Mouse (Mus musculus) urinary bladder, postnatal 36 days (tissue): ENCODE measurements around the gene Acox2.
"Not testable (repeated sequence)": the region's sequence is repeated elsewhere in the genome, so short reads cannot be mapped to it uniquely, and the experiment has no call there.

Experiments
- DNase-seq, 2 experiments: peaks; one replicate each; pipeline ENCODE4 v3.0.0; 2022; ENCODE audit warnings: low spot score in 2 of 2, mixed read lengths in 1 of 2

Gene Acox2

DNA sequence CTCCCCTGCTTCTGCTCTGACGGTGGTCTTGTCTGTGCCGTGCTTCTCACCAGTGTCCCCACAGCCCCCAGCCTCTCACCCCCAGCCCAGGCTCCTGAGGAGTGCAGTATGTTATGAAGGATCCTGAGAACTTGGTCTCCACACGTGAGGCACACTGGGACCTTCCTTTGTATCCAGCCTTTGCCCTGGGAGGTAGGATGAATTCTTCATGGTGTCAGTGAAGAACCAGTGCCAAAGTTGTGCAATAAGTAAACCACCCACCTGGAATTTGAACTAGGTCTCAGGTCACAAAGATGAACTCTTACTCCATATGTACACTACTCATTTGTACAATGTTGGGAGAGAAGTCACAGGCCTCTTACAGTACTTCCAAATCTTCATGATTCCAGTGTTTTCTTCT is at the start of gene Acox2:
Gene Acox2 (minus strand): TSS at position 188 of the 400 bp plus-strand sequence.
- no peak for DNase-seq

- no peak for DNase-seq
Observed at GRCm38 (mm10) chr14:8308650-8309049, 49.5 kb upstream of the Acox2 start.

- DNase-seq = no peak
Observed at GRCm38 (mm10) chr14:8306884-8307283, 47.7 kb upstream of the Acox2 start.

DNA sequence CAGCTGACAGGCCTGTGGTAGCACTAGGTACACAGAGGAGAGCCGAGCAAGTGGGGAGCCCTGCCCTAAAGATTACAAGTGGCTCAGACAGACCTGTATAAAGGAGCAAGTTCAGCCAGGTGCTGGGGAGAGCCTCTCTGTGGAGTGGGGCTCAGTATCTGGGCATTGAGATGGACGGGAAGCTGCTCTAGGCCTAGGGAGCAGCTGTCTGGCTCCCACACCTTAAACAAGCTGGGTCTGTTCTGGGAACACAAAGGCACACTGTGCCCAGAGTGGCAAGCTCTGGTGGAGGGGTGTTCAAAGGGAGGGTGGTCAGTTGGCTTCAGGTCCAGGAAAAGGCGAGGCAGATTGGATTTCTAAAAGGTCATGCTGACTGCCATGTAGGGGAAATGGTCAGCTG is 45.9 kb upstream of the Acox2 start:
- DNase-seq = no peak

DNA sequence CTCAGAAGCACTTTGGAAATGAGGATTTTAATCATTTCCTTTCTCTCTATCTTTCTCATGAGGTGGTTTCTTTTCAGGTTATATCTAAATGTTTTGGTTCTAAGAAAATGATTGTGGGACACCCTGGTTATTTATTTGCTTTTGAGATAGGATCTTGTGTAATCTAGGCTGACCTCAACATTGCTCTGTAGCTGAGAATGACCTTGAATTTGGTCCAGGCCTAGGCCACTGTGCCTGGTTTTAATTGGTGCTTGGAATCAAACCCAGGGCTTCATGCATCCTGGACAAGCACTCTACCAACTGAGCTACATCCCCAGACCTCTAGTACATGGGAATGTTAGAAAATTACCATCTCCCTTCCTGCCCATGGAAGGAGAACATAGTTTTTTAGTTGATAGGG is 44.9 kb upstream of the Acox2 start:
- DNase-seq = no peak

DNA sequence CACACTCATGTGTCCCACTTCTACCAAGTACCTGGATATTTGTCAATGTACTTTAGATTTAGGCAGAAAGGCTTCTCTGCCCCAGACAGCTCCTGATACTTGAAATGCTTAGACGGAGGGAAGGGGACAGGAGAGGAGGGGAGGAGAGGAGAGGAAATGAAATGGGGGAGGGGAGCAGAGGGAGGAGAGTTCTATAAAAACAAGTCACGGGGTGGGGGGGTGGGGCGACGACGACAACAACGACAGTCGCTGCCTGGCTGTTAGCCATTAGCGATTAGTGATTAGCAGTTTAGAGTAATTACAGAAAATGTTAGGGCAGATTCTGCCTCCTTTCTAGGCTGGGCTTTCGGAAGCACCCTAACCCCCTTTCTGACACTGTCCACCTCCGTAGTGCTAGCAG is 43.5 kb upstream of the Acox2 start:
- DNase-seq = no peak

GRCm38 (mm10) chr14:8300281-8300680 is 41.1 kb upstream of the Acox2 start:
- DNase-seq = peak in 1 of 2 experiments; percentile 31

- peak in 1 of 2 experiments; percentile 28 for DNase-seq
Observed at GRCm38 (mm10) chr14:8297889-8298293, 38.7 kb upstream of the Acox2 start.

DNA sequence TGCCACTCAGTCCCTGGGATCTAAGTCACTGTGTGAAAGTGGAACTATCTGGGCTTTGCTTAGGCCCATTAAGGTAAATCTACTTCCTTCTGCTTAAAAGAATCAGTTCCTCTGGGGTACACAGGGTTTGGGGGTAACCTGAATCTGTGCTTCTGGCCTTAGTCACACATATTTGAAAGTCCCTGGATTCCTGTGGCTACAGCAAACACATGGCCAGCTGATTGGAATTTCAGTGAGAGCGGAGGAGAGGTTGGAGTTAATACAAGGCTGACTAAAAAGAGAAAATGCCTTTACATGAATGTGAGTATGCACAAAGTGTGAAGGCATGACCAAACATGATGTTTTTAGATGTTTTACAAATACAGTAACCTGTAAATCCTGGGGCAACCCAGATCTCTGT is 35.1 kb upstream of the Acox2 start:
- DNase-seq = no peak

- DNase-seq = not testable (repeated sequence)
Observed at GRCm38 (mm10) chr14:8286595-8286994, 27.4 kb upstream of the Acox2 start.

DNA sequence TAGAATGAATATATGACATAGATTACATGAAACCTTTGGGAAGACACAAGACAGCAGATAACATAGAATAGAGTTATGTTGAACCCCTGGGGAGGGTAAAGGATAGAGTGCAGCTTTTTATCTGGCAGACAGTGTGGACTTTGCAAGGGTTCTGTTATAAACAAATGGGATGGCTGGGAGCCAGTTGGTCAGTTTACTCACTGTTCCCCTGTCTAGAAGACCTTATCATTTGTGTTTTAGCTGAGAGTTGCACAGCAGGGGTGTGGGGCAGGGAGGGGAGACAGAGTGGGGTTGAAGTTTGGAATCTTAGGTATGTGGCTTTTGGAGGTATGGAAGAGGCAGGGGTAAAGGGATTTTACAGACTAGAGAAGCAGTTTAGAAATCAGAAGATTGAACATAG is 24.6 kb upstream of the Acox2 start:
- no peak for DNase-seq

DNA sequence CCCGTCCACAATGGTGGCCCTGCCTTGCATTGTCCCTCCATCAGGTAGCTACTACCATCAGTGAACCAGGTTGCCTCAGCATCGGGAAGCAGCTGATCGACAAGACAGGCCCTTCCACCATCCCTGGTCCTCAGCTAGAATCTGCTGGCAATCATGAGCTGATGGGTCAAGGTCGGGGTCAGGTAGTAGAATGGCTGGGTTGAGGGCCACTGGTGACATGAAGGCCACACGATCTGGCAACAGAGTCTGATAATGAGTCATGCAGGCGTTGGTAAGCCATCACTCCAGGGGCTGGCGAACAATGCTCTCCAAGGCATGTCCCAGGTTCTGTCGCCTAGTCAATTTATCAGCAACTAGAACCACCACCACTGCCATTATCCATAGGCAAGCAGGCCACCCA is 12.1 kb upstream of the Acox2 start:
- not testable (repeated sequence) for DNase-seq

- no peak for DNase-seq
Observed at GRCm38 (mm10) chr14:8264378-8264777, 5.2 kb upstream of the Acox2 start.

- no peak for DNase-seq
Observed at GRCm38 (mm10) chr14:8262242-8262641, 3.1 kb upstream of the Acox2 start.

- DNase-seq = no peak
Observed at GRCm38 (mm10) chr14:8260214-8260613, 1.1 kb upstream of the Acox2 start.

- DNase-seq = peak in 1 of 2 experiments; percentile 42
Observed at GRCm38 (mm10) chr14:8258752-8259151, 401 bp downstream of the Acox2 start.

GRCm38 (mm10) chr14:8258335-8258627 is 872 bp downstream of the Acox2 start:
- peak in 1 of 2 experiments; percentile 31 for DNase-seq

DNA sequence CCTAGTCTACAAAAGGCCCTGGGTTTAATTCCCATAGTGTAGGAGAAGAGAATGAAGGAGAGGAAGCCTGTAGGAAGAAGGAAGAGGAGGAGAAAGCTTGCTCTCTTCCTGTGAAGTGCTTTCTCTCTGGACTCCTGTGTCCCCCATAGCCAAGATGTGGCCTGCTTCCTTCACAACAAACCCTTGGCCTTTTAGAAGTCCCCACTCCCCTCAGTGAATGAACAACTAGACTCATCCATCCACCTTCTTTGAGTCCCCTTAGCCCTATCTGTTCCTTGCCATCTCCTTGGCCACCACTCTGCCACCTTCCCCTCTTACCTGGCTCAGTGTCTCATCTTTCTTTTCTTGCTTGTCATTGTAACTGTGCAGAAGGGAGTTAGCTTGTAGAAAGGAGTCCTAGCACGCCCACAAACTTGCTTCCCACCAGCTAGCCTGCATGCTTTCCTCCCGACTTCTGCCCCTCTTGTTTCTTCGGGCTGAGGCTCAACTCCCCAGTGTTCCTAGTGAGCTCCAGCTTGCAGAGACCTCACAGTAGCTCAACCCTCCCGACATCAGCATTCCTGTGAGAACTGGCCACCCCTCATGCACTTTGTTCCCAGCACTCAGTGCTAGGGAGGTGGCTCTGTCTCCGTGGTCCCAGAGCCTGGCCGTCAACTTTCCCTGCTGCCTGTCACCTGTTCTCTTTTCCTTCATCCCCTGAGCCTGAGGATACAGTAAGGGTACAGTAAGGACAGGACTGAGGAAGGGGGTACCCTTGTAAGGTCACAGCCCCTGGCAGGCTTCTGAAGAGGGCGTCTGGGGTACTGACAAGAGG is 1.4 kb downstream of the Acox2 start:
- no peak for DNase-seq

DNA sequence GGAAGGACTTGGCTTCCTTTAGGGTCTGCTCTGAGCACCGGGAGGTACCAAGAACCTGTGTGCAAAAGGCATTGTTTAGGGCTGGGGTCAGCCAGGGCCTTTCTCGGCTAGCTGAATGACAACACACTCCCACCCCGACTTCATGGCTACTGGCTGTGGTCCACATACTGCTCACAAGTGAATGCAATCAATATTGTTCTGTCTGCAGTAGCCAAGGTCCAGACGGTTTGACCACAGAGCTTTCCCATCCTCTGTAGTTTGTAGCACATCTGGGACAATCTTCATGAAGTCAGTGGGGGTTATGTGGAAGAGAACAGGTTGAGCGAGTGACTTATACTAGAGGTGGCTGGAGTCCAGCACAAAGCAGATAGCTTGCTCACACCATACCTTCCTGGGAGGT is 2.3 kb downstream of the Acox2 start:
- DNase-seq = no peak

GRCm38 (mm10) chr14:8256072-8256471 is 3.1 kb downstream of the Acox2 start:
- DNase-seq = no peak

DNA sequence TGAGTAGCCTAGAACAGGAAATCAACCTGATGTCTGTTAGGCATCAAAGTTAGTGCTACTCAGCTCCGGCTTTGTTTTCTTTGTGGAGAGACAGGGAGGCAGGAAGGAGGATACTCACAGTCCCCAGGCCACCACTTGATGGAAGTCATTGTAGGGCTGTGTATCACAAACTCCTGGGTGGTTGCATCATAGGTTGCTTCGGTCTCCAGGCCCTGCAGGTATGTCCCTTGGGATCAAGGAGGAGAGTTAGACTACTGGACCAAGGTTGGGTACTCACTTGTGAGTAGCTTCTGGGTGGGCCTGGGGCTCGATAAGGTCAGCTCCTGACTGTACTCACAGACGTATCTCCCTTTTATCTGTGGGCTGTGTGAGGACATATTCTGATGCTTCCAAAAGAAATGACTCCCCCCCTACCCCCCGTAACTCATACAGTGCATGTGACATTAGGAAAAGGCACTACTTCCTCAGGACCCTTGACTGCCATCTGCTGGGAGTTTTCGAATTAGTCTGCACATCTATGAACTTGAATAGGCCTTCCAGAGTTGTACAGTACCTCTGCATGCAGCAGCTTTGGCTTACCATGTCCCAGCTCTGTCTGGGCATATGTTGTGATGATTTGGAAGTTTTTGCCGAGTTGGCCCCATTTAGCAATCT is 4.0 kb downstream of the Acox2 start:
- DNase-seq = peak; percentile 30 to 41

DNA sequence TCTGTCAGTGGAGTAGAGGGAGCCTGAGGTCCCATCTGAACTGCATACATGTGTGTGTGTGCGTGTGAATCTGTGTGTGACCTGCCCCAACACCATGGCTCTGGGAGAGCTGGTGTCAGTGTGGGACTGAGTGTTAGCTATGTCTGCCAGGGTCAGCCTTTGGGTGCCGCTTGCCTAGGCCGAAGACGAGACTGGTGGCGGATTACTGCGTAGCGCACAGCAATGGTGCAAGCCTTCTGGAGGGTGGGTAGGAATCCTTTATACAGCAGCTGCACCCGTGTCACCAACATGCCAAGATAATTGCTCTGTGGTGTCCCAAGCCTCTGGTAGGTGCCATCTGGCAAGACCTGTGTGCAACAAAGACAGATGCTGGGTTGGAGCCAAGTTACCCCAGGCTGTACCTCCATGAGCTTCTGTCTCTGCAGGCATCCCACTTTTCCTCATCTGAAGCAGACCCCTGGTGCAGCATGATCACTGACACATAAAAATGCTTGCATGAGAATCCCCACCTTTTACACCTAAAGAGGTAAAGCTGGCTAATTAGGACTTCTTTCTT is 7.7 kb downstream of the Acox2 start:
- no peak for DNase-seq
